Comparison of ENCODE assay signal across 22 mouse cellular contexts in genomic region chr12:99992362-99992862, GRCm38 (mm10). TPM values are rescaled to one million over a fixed set of nuclear protein-coding genes. Genes with fewer than 3 reads are reported as not detected.
"Had no signal": no experiment of that assay in that cellular context is flagged by ENCODE, and none has a peak within 500 bp of the region (broad histone marks: within the 10 kb centered on the region; RNA-seq: fewer than 3 reads in every experiment).

No protein-coding gene starts in this region.

- H3K9ac ChIP-seq: heart, embryonic 13.5 days; heart, embryonic 15.5 days; hindbrain, embryonic 13.5 days; hindbrain, embryonic 15.5 days; limb, embryonic 12.5 days; liver, embryonic 13.5 days; liver, embryonic 15.5 days; liver, postnatal 0 days had no signal

- H3K4me3 ChIP-seq: heart, embryonic 13.5 days; heart, embryonic 15.5 days; hindbrain, embryonic 13.5 days; hindbrain, embryonic 15.5 days; left cerebral cortex, adult 2 months; limb, embryonic 10.5 days; limb, embryonic 12.5 days; liver, embryonic 13.5 days; liver, embryonic 15.5 days had no signal

- H3K4me1 ChIP-seq: heart, embryonic 13.5 days; heart, embryonic 15.5 days; hindbrain, embryonic 13.5 days; hindbrain, embryonic 15.5 days; limb, embryonic 10.5 days; limb, embryonic 12.5 days; liver, embryonic 13.5 days; liver, embryonic 15.5 days had no signal

- H3K27ac ChIP-seq: heart, embryonic 13.5 days; heart, embryonic 15.5 days; hindbrain, embryonic 13.5 days; hindbrain, embryonic 15.5 days; hindbrain, postnatal 0 days; left cerebral cortex, adult 2 months; limb, embryonic 10.5 days; limb, embryonic 12.5 days; liver, embryonic 13.5 days; liver, embryonic 15.5 days had no signal

- DNase-seq: gastrocnemius, postnatal 14 days; gastrocnemius, postnatal 36 days; heart, postnatal 14 days; heart, postnatal 36 days; kidney, adult 18-20 months; kidney, adult 8-10 months; kidney, postnatal 10 days; kidney, postnatal 25 days; kidney, postnatal 4 days; liver; liver, embryonic 13.5 days; liver, postnatal 0 days had no signal

- H3K36me3 ChIP-seq: heart, embryonic 13.5 days; heart, embryonic 15.5 days; hindbrain, embryonic 13.5 days; hindbrain, embryonic 15.5 days; limb, embryonic 10.5 days; limb, embryonic 12.5 days; liver, embryonic 13.5 days; liver, embryonic 15.5 days had no signal

- H3K27me3 ChIP-seq: heart, embryonic 13.5 days; heart, embryonic 15.5 days; hindbrain, embryonic 13.5 days; hindbrain, embryonic 15.5 days; limb, embryonic 12.5 days; liver, embryonic 13.5 days; liver, embryonic 15.5 days had no signal

RNA-seq across cellular contexts. Expression of gene Kcnk13, which starts 28.1 kb away (rescaled TPM):
- total RNA-seq: hematopoietic stem cell, adult 5-6 weeks had no signal
